Mouse (Mus musculus): Measurements from ENCODE around the gene Extl2. TPM values are rescaled to one million over a fixed set of nuclear protein-coding genes. Genes with fewer than 3 reads are reported as not detected.

Gene Extl2
- polyA plus RNA-seq, 1 experiment: 6.0 TPM

- 66% methylated on average over 6 of the region's 6 CpGs for WGBS
- H3K4me1 ChIP-seq (replicated peaks; ENCODE audit: control insufficient read depth, insufficient read depth, low read length): peaks cover 4% of the 10 kb centered on the region
- DNase-seq: no peak
- TF ChIP-seq CTCF (IDR thresholded peaks at IDR 0.05; ENCODE audit: borderline replicate concordance, control insufficient read depth, extremely low read depth, insufficient read depth, low read length, poor library complexity) (no peak), POLR2A (IDR thresholded peaks at IDR 0.05; ENCODE audit: control insufficient read depth, extremely low read depth, insufficient read depth, low read length, poor library complexity) (no peak)
- H3K36me3 ChIP-seq (ENCODE audit: control insufficient read depth, insufficient read depth, low read length): no peaks in the 10 kb centered on the region
- H3K27me3 ChIP-seq (ENCODE audit: control insufficient read depth, insufficient read depth, low read length): no peaks in the 10 kb centered on the region
- H3K27ac ChIP-seq (ENCODE audit: control insufficient read depth, insufficient read depth, low read length): no peak overlapping the region
- H3K4me3 ChIP-seq (ENCODE audit: control insufficient read depth, insufficient read depth, low read length): no peak overlapping the region
Observed at GRCm38 (mm10) chr3:116033218-116033870, 26.1 kb downstream of the Extl2 start.

- H3K27me3 ChIP-seq (ENCODE audit: control insufficient read depth, insufficient read depth, low read length): no peaks in the 10 kb centered on the region
- no peaks in the 10 kb centered on the region for H3K36me3 ChIP-seq (ENCODE audit: control insufficient read depth, insufficient read depth, low read length)
- WGBS: 64% methylated on average over 3 of the region's 3 CpGs
- no peak overlapping the region for H3K27ac ChIP-seq (ENCODE audit: control insufficient read depth, insufficient read depth, low read length)
- no peak overlapping the region for H3K4me3 ChIP-seq (ENCODE audit: control insufficient read depth, insufficient read depth, low read length)
- H3K4me1 ChIP-seq (replicated peaks; ENCODE audit: control insufficient read depth, insufficient read depth, low read length): peaks cover 4% of the 10 kb centered on the region
- TF ChIP-seq POLR2A (IDR thresholded peaks at IDR 0.05; ENCODE audit: control insufficient read depth, extremely low read depth, insufficient read depth, low read length, poor library complexity) (no peak), CTCF (IDR thresholded peaks at IDR 0.05; ENCODE audit: borderline replicate concordance, control insufficient read depth, extremely low read depth, insufficient read depth, low read length, poor library complexity) (no peak)
- no peak for DNase-seq
Observed at GRCm38 (mm10) chr3:116033871-116034222, 26.6 kb downstream of the Extl2 start.

- WGBS: 84% methylated on average over 3 of the region's 3 CpGs
- Histone ChIP-seq H3K36me3 (ENCODE audit: control insufficient read depth, insufficient read depth, low read length) (no peaks in the 10 kb centered on the region), H3K4me1 (replicated peaks; ENCODE audit: control insufficient read depth, insufficient read depth, low read length) (no peaks in the 10 kb centered on the region), H3K27me3 (ENCODE audit: control insufficient read depth, insufficient read depth, low read length) (no peaks in the 10 kb centered on the region), H3K4me3 (ENCODE audit: control insufficient read depth, insufficient read depth, low read length) (no peak overlapping the region), H3K27ac (ENCODE audit: control insufficient read depth, insufficient read depth, low read length) (no peak overlapping the region)
- TF ChIP-seq POLR2A (IDR thresholded peaks at IDR 0.05; ENCODE audit: control insufficient read depth, extremely low read depth, insufficient read depth, low read length, poor library complexity): no peak
- TF ChIP-seq CTCF (IDR thresholded peaks at IDR 0.05; ENCODE audit: borderline replicate concordance, control insufficient read depth, extremely low read depth, insufficient read depth, low read length, poor library complexity): no peak
- no peak for DNase-seq
Observed at GRCm38 (mm10) chr3:116040776-116041175, 33.5 kb downstream of the Extl2 start.

- Histone ChIP-seq H3K36me3 (ENCODE audit: control insufficient read depth, insufficient read depth, low read length) (no peaks in the 10 kb centered on the region), H3K27ac (ENCODE audit: control insufficient read depth, insufficient read depth, low read length) (no peak overlapping the region), H3K4me3 (ENCODE audit: control insufficient read depth, insufficient read depth, low read length) (no peak overlapping the region), H3K27me3 (ENCODE audit: control insufficient read depth, insufficient read depth, low read length) (no peaks in the 10 kb centered on the region), H3K4me1 (replicated peaks; ENCODE audit: control insufficient read depth, insufficient read depth, low read length) (no peaks in the 10 kb centered on the region)
- WGBS: 75% methylated on average over 2 of the region's 2 CpGs
- no peak for DNase-seq
- TF ChIP-seq CTCF (IDR thresholded peaks at IDR 0.05; ENCODE audit: borderline replicate concordance, control insufficient read depth, extremely low read depth, insufficient read depth, low read length, poor library complexity): no peak
Observed at GRCm38 (mm10) chr3:116046000-116046399, 38.7 kb downstream of the Extl2 start.

- no peak for TF ChIP-seq POLR2A (IDR thresholded peaks at IDR 0.05; ENCODE audit: control insufficient read depth, extremely low read depth, insufficient read depth, low read length, poor library complexity)
- TF ChIP-seq CTCF (IDR thresholded peaks at IDR 0.05; ENCODE audit: borderline replicate concordance, control insufficient read depth, extremely low read depth, insufficient read depth, low read length, poor library complexity): no peak
- DNase-seq: no peak
- Histone ChIP-seq H3K4me1 (replicated peaks; ENCODE audit: control insufficient read depth, insufficient read depth, low read length) (no peaks in the 10 kb centered on the region), H3K4me3 (ENCODE audit: control insufficient read depth, insufficient read depth, low read length) (no peak overlapping the region), H3K27me3 (ENCODE audit: control insufficient read depth, insufficient read depth, low read length) (no peaks in the 10 kb centered on the region), H3K36me3 (ENCODE audit: control insufficient read depth, insufficient read depth, low read length) (no peaks in the 10 kb centered on the region), H3K27ac (ENCODE audit: control insufficient read depth, insufficient read depth, low read length) (no peak overlapping the region)
- 90% methylated on average over 5 of the region's 5 CpGs for WGBS
Observed at GRCm38 (mm10) chr3:116047034-116047433, 39.8 kb downstream of the Extl2 start.

GRCm38 (mm10) chr3:116057078-116057477 is 49.8 kb downstream of the Extl2 start:
- TF ChIP-seq CTCF (IDR thresholded peaks at IDR 0.05; ENCODE audit: borderline replicate concordance, control insufficient read depth, extremely low read depth, insufficient read depth, low read length, poor library complexity) (no peak), POLR2A (IDR thresholded peaks at IDR 0.05; ENCODE audit: control insufficient read depth, extremely low read depth, insufficient read depth, low read length, poor library complexity) (no peak)
- no peak overlapping the region for H3K27ac ChIP-seq (ENCODE audit: control insufficient read depth, insufficient read depth, low read length)
- no peaks in the 10 kb centered on the region for H3K4me1 ChIP-seq (replicated peaks; ENCODE audit: control insufficient read depth, insufficient read depth, low read length)
- 85% methylated on average over 6 of the region's 6 CpGs for WGBS
- no peaks in the 10 kb centered on the region for H3K27me3 ChIP-seq (ENCODE audit: control insufficient read depth, insufficient read depth, low read length)
- H3K36me3 ChIP-seq (ENCODE audit: control insufficient read depth, insufficient read depth, low read length): no peaks in the 10 kb centered on the region
- DNase-seq: no peak
- no peak overlapping the region for H3K4me3 ChIP-seq (ENCODE audit: control insufficient read depth, insufficient read depth, low read length)

- Histone ChIP-seq H3K4me3 (ENCODE audit: control insufficient read depth, insufficient read depth, low read length) (no peak overlapping the region), H3K4me1 (replicated peaks; ENCODE audit: control insufficient read depth, insufficient read depth, low read length) (no peaks in the 10 kb centered on the region), H3K36me3 (ENCODE audit: control insufficient read depth, insufficient read depth, low read length) (no peaks in the 10 kb centered on the region), H3K27me3 (ENCODE audit: control insufficient read depth, insufficient read depth, low read length) (no peaks in the 10 kb centered on the region), H3K27ac (ENCODE audit: control insufficient read depth, insufficient read depth, low read length) (no peak overlapping the region)
- no peak for DNase-seq
- 92% methylated on average over 5 of the region's 5 CpGs for WGBS
- TF ChIP-seq POLR2A (IDR thresholded peaks at IDR 0.05; ENCODE audit: control insufficient read depth, extremely low read depth, insufficient read depth, low read length, poor library complexity) (no peak), CTCF (IDR thresholded peaks at IDR 0.05; ENCODE audit: borderline replicate concordance, control insufficient read depth, extremely low read depth, insufficient read depth, low read length, poor library complexity) (no peak)
Observed at GRCm38 (mm10) chr3:116060320-116060719, 53.1 kb downstream of the Extl2 start.
